Mouse (Mus musculus) stomach, embryonic 14.5 days (tissue): ENCODE data around the gene Gucd1. TPM values are rescaled to one million over a fixed set of nuclear protein-coding genes. Genes with fewer than 3 reads are reported as not detected.

Experiments
- ATAC-seq: fragments of 200-750 bp; cut with Nextera tagmentation; 2 replicates; pipeline ENCODE4 v1.8.0; 2017; ENCODE audit warnings: low read depth, moderate TSS enrichment; ENCODE audit not compliant: insufficient number of reproducible peaks, insufficient read depth, low FRiP score
- H3K27ac ChIP-seq: fragments of 300-500 bp; sonication (generic); 2 replicates; pipeline ENCODE4 v1.5.1; 2014; ENCODE audit warnings: mild to moderate bottlenecking, low read length, moderate library complexity, mixed read lengths
- H3K27me3 ChIP-seq: fragments of 300-500 bp; sonication (generic); 2 replicates; pipeline ENCODE4 v1.6.1; 2014; ENCODE audit warnings: low read length, control low read depth, mixed read lengths; ENCODE audit not compliant: control insufficient read depth, insufficient read depth
- H3K36me3 ChIP-seq: fragments of 300-500 bp; sonication (generic); 2 replicates; pipeline ENCODE4 v1.6.1; 2014; ENCODE audit warnings: mild to moderate bottlenecking, control low read depth, low read length, moderate library complexity, mixed read lengths; ENCODE audit not compliant: control insufficient read depth, insufficient read depth
- H3K4me1 ChIP-seq: fragments of 300-500 bp; sonication (generic); 2 replicates; pipeline ENCODE4 v1.6.1; 2014; ENCODE audit warnings: low read length, control low read depth, mixed read lengths; ENCODE audit not compliant: control insufficient read depth, insufficient read depth
- H3K4me2 ChIP-seq: fragments of 300-500 bp; sonication (generic); replicated peaks from 2 replicates; pipeline ENCODE4 v1.6.1; 2014; ENCODE audit warnings: low read depth, low read length, control low read depth
- H3K4me3 ChIP-seq: fragments of 300-500 bp; sonication (generic); 2 replicates; pipeline ENCODE4 v1.5.1; 2014; ENCODE audit warnings: low read depth, low read length, control low read depth
- H3K9ac ChIP-seq: fragments of 300-500 bp; sonication (generic); replicated peaks from 2 replicates; pipeline ENCODE4 v1.6.1; 2014; ENCODE audit warnings: low read depth, mild to moderate bottlenecking, control low read depth, low read length, moderate library complexity, mixed read lengths
- H3K9me3 ChIP-seq: fragments of 300-500 bp; sonication (generic); 2 replicates; pipeline ENCODE4 v1.6.1; 2016; ENCODE audit warnings: low read depth, low read length, control low read depth; ENCODE audit not compliant: control insufficient read depth
- WGBS: fragments of 180-500 bp; shearing (Covaris S2); extraction: QIAGEN DNeasy Blood & Tissue Kit; methylation state at CpG from one replicate; pipeline ENCODE4 v1.1.7; 2014; 5-methylcytosine and 5-hydroxymethylcytosine counted together
- polyA plus RNA-seq: library from polyadenylated mRNA; unstranded; fragments of >200 nt; fragmentation: Nextera tagmentation; extraction: Ambion mirVana; gene quantifications from 2 replicates; pipeline ENCODE4 v1.2.1, GENCODE M21; 2014

Gucd1 gene
- polyA plus RNA-seq, 1 experiment from 2014 or later, result 29.9 TPM

DNA sequence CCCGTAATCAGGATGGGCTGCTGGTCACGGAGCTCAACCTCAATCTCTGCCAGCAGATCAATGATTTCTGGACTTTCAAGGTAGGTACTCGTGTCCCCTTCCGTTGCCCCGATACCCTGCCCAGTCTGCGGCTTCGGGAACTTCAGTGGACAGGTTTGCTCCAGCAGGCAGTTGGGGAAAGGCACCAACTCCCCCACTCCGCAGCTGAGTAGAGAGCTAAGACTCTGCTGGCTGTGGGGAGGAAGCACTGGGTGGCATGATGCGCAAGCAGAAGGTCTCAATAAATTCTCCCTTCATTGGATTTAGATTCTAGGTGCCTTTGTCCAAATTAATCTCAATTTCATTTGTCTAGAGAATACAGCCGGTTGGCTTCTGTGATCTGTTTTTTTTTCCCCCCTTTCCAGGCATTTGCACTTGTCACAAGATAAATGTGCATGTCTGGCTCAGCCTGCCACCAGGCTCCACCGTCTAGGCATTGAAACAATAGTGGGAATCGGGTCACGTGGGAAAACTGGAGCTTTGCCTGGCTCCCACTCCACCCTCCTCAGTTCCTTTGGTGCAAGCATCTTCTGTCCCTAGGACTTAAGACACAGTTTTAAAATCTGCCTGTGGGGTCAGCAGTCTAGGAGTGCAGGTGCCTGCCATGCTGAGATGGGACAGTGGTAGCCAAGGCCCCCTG, 79.5 kb downstream of the Gucd1 start:
- no peaks in the 10 kb centered on the region for H3K36me3 ChIP-seq
- H3K9ac ChIP-seq, result no peak overlapping the region
- no peak overlapping the region for H3K4me2 ChIP-seq
- H3K4me1 ChIP-seq, result no peaks in the 10 kb centered on the region
- H3K4me3 ChIP-seq, result no peak overlapping the region
- no peak for ATAC-seq
- 55% methylated on average over 13 of the region's 13 CpGs for WGBS
- no peak overlapping the region for H3K27ac ChIP-seq
- no peaks in the 10 kb centered on the region for H3K9me3 ChIP-seq
- H3K27me3 ChIP-seq, result no peaks in the 10 kb centered on the region

- 93% methylated on average over 1 of the region's 1 CpGs for WGBS
- no peaks in the 10 kb centered on the region for H3K27me3 ChIP-seq
- ATAC-seq, result no peak
These were observed 80.5 kb downstream of the Gucd1 start for GRCm38 (mm10) chr10:75437284-75437683.

GRCm38 (mm10) chr10:75436604-75437217, 81.1 kb downstream of the Gucd1 start:
- ATAC-seq, result no peak
- H3K9me3 ChIP-seq, result no peaks in the 10 kb centered on the region
- H3K36me3 ChIP-seq, result no peaks in the 10 kb centered on the region
- no peak overlapping the region for H3K27ac ChIP-seq
- no peak overlapping the region for H3K9ac ChIP-seq
- H3K4me1 ChIP-seq, result no peaks in the 10 kb centered on the region
- WGBS, result 13% methylated on average over 3 of the region's 3 CpGs
- H3K4me2 ChIP-seq, result no peak overlapping the region
- no peaks in the 10 kb centered on the region for H3K27me3 ChIP-seq
- H3K4me3 ChIP-seq, result no peak overlapping the region

More at GRCm38 (mm10) chr10:75437284-75437683, 80.5 kb downstream of the Gucd1 start:
- Histone ChIP-seq H3K27ac (no peak overlapping the region), H3K9ac (no peak overlapping the region), H3K4me1 (no peaks in the 10 kb centered on the region), H3K4me3 (no peak overlapping the region), H3K4me2 (no peak overlapping the region), H3K36me3 (no peaks in the 10 kb centered on the region), H3K9me3 (no peaks in the 10 kb centered on the region)

- no peak overlapping the region for H3K4me2 ChIP-seq
- no peak for ATAC-seq
- H3K4me3 ChIP-seq, result no peak overlapping the region
- no peak overlapping the region for H3K9ac ChIP-seq
- H3K9me3 ChIP-seq, result no peaks in the 10 kb centered on the region
- 95% methylated on average over 6 of the region's 6 CpGs for WGBS
- no peak overlapping the region for H3K27ac ChIP-seq
- no peaks in the 10 kb centered on the region for H3K36me3 ChIP-seq
- H3K27me3 ChIP-seq, result no peaks in the 10 kb centered on the region
- H3K4me1 ChIP-seq, result no peaks in the 10 kb centered on the region
These were observed 87.1 kb downstream of the Gucd1 start for GRCm38 (mm10) chr10:75430633-75431032.

DNA sequence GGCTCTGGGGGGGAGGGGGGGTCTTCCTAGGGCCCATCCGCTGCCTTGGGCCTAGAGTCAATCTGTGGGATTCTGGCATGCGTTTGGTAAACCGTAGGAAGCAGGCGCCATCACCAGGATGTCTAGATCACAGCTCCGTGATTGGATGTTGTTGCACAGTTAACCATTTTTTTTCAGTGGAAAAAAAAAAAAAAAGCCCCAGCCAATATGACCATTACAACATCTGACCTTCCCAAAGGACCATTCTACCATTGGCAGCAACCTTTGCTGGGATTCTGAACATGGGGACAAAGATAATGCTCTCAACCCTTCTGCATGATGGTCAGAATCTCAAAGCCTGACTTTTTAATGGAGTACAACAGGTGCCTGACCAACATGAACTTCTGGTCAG, 87.6 kb downstream of the Gucd1 start:
- Histone ChIP-seq H3K9me3 (no peaks in the 10 kb centered on the region), H3K4me3 (no peak overlapping the region), H3K9ac (no peak overlapping the region), H3K36me3 (no peaks in the 10 kb centered on the region), H3K4me1 (no peaks in the 10 kb centered on the region), H3K27me3 (no peaks in the 10 kb centered on the region), H3K27ac (no peak overlapping the region), H3K4me2 (no peak overlapping the region)
- no peak for ATAC-seq
- WGBS, result 91% methylated on average over 5 of the region's 5 CpGs

- no peaks in the 10 kb centered on the region for H3K27me3 ChIP-seq
- H3K27ac ChIP-seq, result peak overlapping the region; percentile 55; the same call in 1 of the 2 replicates
- no peaks in the 10 kb centered on the region for H3K9me3 ChIP-seq
- H3K9ac ChIP-seq, result no peak overlapping the region
- H3K4me1 ChIP-seq, result no peaks in the 10 kb centered on the region
- WGBS, result 76% methylated on average over 7 of the region's 7 CpGs
- H3K36me3 ChIP-seq, result no peaks in the 10 kb centered on the region
- H3K4me3 ChIP-seq, result no peak overlapping the region
- 0 out of 2 replicates have a peak overlapping the region, but pooled peaks have one; percentile 22 for H3K4me2 ChIP-seq
- ATAC-seq, result no peak
These were observed 88.1 kb downstream of the Gucd1 start for GRCm38 (mm10) chr10:75429522-75430146.

DNA sequence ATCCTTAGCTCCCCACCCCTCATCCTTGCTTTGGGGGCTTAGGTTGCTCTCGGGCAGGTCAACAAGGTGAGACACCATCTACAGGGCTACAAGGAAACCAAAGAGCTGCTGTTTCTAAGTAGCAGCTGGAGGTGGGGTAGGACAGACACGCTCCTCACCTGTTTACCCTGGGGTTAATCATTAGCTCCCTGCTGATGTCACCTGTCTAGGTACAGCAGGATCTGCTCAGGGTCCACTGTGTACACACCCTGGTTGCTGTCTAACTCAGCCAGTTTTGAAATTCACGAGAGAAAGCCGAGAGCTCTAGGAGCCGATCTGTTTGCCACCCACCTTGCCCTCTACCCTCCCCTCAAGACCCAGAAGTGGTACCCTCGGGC, 88.8 kb downstream of the Gucd1 start:
- H3K9ac ChIP-seq, result no peak overlapping the region
- H3K9me3 ChIP-seq, result no peaks in the 10 kb centered on the region
- 65% methylated on average over 6 of the region's 6 CpGs for WGBS
- peak overlapping the region; percentile 55; the same call in 1 of the 2 replicates for H3K27ac ChIP-seq
- H3K36me3 ChIP-seq, result no peaks in the 10 kb centered on the region
- no peaks in the 10 kb centered on the region for H3K27me3 ChIP-seq
- peak; percentile 97 for ATAC-seq
- H3K4me3 ChIP-seq, result no peak overlapping the region
- peak overlapping the region; percentile 22; the same call in 1 of the 2 replicates for H3K4me2 ChIP-seq
- H3K4me1 ChIP-seq, result no peaks in the 10 kb centered on the region

GRCm38 (mm10) chr10:75428049-75429003, 89.4 kb downstream of the Gucd1 start:
- WGBS, result 81% methylated on average over 13 of the region's 13 CpGs
- no peak for ATAC-seq
- H3K9me3 ChIP-seq, result no peaks in the 10 kb centered on the region
- no peak overlapping the region for H3K4me2 ChIP-seq
- H3K36me3 ChIP-seq, result no peaks in the 10 kb centered on the region
- H3K4me1 ChIP-seq, result no peaks in the 10 kb centered on the region
- no peaks in the 10 kb centered on the region for H3K27me3 ChIP-seq
- H3K9ac ChIP-seq, result no peak overlapping the region
- H3K4me3 ChIP-seq, result no peak overlapping the region
- H3K27ac ChIP-seq, result no peak overlapping the region
